Mouse (Mus musculus) brain, embryonic 14.5 days (tissue): Measurements from ENCODE around the gene Atp6v1c2.

Experiments
- CTCF ChIP-seq: fragments of 200-500 bp; IDR thresholded peaks from 2 replicates; pipeline ENCODE4 v1.5.1; 2012; ENCODE audit warnings: inconsistent platforms, mild to moderate bottlenecking, moderate library complexity, borderline replicate concordance; ENCODE audit not compliant: insufficient read depth, insufficient read length; ENCODE audit errors: extremely low read depth
- POLR2A ChIP-seq: fragments of 200-500 bp; IDR thresholded peaks from 2 replicates; pipeline ENCODE4 v1.6.1; 2012; ENCODE audit warnings: mild to moderate bottlenecking, inconsistent platforms, borderline replicate concordance; ENCODE audit not compliant: poor library complexity, insufficient read depth, insufficient read length, severe bottlenecking; ENCODE audit errors: extremely low read depth

GRCm38 (mm10) chr12:17347327-17348047, 18.3 kb upstream of the Atp6v1c2 start:
- TF ChIP-seq CTCF (no peak), POLR2A (no peak)
